Mouse (Mus musculus) adrenal gland, postnatal 10 days (tissue): ENCODE data around the gene Prm2. TPM values are rescaled to one million over a fixed set of nuclear protein-coding genes. Genes with fewer than 3 reads are reported as not detected.
"Not testable (repeated sequence)": the region's sequence is repeated elsewhere in the genome, so short reads cannot be mapped to it uniquely, and the experiment has no call there.

Experiments used
- DNase-seq: peaks from one replicate; pipeline ENCODE4 v3.0.0; 2021; ENCODE audit warnings: mixed read lengths
- total RNA-seq, 2 experiments: library from RNA; stranded (reverse); gene quantifications; 2 replicates each; pipeline ENCODE4 v1.2.3; 2021

Prm2 gene
- total RNA-seq, 2 experiments from 2014 or later = not detected

DNA sequence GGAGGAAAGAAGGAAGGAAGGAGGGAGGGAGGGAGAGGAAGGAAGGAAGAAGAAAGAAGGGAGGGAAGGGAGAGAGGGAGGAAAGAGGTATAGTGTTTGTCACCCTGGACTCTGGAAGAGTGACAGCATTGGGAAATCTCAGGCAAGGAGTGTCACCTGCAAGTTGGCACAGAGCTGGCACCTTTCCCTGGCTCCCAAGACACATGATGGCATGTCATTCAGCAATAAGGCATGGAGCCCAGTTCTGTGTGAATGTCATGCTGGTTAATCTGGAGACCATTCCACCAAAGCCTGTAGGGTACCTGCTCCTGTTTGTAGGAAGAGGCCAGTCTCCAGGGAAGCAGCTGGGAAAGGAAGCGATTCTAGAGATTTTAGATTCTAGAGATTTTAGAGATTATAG is 14.4 kb upstream of the Prm2 start:
- no peak for DNase-seq

DNA sequence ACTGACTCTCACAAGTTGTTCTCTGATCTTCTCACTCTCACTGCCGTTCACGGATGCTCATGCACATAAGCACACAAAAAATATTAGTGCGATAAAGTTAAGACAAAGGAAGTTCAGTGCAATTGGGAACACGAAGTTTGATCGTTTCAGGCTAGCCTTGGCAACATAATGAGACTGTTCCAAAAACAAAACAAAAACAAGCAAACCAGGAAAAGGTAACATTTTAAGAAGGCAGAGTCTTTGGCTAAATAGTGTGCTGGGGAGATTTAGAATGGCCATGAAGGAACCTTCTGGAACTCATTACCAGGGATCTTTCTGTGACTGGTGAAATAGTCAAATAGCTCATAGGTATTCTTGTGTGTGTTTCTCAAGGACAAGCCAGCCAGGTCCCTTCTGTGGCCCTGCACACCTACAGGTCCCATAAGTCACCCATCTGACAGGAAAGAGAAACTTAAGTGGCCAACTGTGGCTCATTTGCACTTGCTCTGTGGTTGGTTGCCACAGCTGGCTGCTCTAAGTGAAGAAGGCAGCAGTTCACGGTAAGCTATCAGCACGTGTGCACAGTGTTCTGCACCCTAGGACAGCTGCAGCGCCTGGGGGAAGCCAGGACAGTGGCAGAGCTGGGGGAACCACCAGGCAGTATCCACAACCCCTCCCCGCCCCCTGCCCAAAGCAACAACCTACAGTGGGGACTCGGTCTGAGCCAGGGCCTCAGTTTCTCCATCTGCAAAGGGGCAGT is 10.0 kb upstream of the Prm2 start, which contains the start of gene Prm1:
Gene Prm1 (minus strand): TSS at position 51 of the 739 bp plus-strand sequence.
- DNase-seq = no peak

DNA sequence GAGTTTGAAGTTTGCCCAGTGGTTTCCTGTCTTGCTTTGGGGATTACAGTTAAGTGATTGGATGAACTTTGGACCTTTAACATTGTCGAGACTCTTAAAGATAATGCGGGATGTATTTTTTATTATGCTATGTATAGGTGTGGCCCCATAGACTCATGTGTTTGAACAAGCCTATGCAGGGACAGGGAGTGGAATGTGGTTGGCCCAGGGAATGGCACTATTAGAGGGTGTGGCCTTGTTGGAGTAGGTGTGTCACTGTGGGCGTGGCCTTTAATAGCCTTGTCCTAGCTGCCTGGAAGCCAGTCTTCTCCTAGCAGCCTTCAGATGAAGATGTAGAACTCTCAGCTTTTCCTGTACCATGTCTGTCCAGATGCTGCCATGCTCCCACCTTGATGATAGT is 6.5 kb upstream of the Prm2 start:
- DNase-seq = not testable (repeated sequence)

DNA sequence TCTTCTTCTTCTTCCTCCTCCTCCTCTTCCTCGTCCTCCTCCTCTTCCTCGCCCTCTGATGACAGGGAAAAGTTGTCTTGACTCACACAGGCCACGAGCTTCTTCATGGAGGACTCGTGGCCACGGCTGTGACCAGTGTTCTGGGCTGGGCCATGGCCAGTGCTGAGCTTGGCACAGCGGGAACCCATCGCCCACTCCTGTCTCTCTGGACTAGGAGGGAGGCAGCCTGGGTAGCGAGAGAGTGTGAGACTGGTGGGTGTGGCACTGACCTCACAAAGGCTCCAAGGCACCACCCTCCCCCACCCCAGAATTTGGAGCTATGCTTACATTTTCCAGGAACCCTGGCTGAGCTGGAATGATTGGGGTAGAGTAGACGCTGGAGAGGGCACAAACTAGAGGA is 5.2 kb downstream of the Prm2 start, which contains the start of gene Prm3:
Gene Prm3 (minus strand): TSS at position 213 of the 400 bp plus-strand sequence.
- DNase-seq = no peak

DNA sequence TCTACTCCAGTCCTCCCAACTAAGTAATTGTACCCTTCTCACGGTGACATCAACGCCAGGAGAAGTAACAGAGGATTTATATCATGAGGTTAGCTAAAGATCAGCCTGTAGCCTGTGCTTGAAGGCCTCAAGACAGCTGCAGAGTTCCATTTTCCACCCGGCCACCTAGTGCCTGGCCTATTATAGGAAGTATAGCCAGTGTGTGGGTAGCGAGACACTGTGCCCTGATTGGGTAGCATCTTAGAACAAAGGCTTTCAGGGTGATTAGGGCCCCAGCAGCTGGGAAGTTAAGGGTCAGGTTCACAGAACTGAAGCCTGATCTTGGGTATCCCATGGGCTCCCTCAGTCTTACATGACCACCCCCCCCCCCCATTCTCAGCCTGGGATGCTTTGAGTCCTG is 7.1 kb downstream of the Prm2 start:
- no peak for DNase-seq

DNA sequence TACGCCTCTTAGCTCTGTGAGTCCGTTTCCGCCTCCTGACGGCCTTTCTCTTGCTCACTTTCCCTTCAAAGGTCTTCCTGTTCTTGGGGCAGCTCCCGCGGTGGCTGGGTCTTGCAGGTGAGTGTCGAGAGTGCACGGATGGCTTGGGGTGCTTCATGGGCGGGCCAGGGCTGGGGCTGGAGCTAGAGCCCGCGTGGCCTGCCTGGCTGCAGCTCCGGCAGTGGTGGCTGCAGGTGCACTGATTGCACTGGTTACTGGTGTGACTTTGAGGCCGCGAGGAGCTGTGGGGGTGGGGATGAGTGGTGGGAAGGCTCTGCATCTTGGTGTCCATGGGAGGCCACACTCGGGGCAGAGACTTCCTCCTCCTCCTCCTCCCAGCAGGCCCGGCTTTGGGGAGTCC is 7.7 kb downstream of the Prm2 start, which contains the start of gene Tnp2:
Gene Tnp2 (minus strand): TSS at position 390 of the 400 bp plus-strand sequence.
- DNase-seq = no peak

DNA sequence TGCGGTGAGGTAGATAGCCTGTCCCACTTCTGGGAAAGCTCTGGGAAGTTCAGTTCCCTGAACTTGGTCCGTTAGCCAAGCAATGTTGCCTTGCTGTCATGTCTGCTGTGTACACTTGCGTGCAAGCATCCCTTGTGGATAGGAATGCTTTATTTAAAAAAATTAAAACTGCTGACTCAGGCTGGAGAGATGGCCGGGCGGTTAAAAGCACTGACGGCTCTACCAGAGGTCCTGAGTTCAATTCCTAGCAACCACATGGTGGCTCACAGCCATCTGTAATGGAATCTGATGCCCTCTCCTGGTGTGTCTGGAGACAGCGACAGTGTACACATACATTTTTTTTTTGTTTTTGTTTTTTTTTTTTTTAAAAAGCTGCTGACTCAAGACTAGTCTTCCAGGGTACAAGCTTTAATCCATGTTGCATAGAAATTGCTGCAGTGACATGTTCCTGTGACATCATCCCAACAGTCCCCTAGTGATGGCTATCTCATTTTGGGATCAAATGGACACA is 8.3 kb downstream of the Prm2 start:
- no peak for DNase-seq

DNA sequence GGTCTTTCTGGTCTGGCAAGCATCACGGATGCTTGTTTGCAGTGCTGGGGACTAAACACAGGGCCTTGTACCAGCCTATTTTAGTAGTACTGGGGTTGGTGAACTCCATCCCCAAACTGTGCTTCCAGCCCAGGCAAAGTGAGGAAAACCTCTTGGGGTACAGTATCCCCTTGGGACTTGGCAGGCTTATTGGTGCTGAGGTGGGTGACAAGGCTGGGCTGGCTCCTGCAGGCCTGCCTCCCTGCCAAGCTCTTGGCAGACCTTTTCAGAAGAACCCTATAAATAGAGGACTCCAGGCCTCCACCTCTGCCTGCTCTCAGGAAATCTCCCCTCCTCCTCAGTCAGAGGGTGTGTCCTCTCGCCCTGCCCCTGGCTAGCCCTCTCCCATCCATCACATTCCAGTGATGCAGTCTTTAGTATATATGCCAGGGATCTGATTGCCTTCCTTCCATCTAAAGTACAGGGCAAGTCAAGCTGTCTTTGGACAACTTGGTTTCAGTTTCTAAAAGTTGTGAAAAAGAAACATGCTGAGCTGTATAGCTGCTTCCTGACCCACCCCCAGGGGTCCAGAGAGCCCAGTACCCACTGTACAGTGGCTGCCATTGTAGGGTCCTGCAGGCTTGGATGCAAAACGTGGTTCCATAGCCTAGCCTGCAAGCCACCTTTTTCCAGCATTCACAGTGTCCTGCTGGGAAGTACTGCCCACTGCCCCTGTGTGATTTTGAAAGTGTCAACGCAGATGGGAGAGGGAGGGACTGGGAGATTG is 9.0 kb downstream of the Prm2 start:
- no peak for DNase-seq

DNA sequence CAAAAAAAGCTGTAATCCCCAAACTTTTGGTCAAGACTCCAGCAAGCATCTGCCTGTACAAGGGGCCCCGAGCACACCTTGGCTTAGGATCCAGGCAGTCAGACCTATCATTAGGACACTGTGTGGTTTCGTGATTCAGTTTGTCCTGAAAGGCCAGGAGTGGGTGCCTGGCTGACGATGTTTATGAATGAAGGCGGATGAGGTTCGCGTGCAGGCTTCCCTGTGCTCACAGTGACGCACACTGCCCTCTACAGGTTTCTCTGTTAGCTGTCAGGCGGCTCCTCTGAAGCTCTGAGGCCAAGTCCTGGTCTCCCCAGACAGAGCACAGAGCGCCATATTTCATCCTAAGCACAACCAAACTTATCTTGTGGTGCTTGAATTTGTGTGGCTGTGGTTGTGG is 9.6 kb downstream of the Prm2 start:
- DNase-seq = peak; percentile 84

DNA sequence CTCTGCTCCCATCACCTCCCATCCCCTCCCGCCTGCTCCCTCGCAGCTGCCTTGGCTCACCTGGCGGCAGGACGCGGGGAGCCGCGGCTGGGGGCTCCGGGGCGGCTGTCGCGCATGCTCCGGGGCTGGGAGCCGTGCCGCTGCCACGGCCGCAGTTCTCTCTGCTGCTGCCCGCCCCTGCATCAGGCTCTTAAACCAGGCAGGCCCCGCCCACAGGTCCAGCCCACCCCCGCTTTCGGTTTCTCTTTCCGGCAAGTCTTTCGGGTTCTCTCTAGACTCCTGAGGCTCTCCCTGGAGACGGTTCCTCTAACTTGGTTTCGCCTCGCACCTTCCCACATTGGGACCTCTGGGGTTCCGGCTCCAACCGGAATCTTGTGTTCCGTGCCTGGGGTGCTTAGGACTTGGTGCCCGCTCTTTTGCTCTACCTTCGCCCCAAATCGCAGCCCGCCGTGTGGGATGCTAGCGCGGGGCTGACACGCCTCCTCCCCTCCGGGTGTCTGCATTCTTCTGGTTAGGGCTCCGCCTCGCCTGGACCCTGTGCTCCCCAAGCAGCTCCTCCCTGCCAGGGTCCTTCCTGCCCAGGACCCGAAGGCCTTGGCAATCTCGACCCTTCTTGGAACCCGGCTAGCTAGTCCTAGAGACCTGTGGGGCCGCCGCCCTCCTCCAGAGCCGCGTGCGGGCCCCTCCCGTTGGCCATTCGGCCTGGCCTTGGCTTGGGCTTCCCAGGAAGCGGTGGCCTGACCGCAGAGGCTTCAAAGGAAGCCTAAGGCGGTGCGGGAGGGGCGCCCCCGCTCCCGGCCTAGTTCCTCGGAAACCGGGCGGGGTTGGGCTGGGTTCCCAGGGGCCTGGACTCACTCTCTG is 10.3 kb downstream of the Prm2 start, which contains the start of gene Socs1:
Gene Socs1 (minus strand): TSS at position 166 of the 861 bp plus-strand sequence.
- peak; percentile 95 for DNase-seq

DNA sequence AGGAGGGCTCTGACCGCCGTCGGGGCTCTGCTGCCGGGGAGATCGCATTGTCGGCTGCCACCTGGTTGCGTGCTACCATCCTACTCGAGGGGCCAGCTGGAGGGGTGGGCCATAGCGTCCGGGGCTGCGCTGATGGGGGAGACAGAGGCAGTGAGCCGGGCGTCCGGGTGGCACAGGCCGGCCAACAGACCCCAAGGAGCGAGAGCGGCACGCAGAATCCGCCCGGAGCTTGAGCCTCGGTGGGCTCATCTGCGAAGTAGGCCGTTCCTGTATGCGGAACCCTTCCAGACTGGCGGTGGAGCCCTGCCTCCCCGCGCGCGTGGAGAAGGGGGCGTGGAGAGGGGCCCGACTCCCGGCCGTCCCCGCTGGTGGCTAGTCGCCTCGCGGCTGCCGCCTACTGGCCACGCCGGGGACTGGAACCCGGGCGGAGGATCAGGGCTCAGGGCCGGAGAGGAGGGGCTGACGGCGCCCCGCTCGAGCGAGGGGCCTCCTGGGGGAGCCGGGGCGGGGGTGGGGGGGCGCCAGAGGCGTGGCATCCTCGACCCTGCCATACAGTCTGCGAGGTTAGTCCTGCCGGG is 11.1 kb downstream of the Prm2 start:
- DNase-seq = peak; percentile 98

DNA sequence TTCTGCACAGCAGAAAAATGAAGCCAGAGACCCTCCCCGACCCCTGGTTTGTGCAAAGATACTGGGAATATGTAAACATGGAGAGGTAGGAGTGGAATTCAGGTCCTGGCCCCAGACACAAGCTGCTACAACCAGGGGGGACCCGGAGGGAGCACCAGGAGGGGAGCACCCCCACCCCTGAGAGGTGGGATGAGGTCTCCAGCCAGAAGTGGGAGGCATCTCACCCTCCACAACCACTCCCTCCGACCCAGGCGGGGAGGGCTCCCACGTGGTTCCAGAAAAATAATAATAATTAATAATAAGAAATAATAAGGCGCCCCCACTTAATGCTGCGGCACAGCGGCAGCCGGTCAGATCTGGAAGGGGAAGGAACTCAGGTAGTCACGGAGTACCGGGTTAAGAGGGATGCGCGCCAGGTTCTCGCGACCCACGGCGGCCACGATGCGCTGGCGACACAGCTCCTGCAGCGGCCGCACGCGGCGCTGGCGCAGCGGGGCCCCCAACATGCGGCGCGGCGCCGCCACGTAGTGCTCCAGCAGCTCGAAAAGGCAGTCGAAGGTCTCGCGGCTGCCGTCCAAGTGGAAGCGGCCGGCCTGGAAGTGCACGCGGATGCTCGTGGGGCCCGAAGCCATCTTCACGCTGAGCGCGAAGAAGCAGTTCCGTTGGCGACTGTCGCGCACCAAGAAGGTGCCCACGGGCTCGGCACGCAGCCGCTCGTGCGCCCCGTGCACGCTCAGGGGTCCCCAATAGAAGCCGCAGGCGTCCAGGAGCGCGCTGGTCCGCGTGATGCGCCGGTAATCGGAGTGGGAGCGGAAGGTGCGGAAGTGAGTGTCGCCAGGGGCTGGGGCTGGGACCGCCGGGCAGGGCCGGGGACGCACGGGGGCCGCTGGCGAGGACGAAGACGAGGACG is 11.8 kb downstream of the Prm2 start:
- peak; percentile 60 for DNase-seq

DNA sequence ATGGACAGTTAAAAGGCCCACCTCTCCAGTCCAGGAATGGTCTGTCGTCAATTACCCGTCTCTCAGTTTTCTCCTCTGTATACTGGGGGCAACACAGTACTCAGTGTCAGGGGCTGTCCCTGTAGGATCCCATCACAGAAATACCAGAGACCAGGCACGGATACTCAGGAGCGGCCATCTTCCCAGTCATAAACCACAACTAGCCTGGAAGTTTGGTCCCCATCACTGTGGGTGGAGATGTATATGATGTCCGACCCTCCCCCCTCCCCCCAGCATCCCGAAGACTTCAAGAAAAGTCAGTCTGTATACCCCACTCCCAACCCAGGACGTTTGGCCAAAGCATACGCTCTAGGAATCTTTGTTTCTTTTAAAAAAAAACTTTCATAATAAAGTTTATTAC is 12.5 kb downstream of the Prm2 start:
- DNase-seq = no peak

DNA sequence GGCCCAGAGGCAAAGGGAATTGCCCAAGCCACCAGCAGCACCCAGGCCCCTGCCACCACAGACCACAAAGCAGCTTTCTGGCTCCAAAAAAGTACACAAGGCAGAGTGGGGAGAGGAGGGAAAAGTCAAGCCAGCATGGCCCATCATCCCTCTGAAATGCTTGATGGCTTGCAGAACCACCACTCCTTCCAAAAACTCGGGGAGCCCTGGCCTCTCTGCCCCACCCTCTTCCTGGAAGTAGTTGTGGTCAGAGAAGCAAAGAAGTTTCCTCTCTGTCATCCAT is 12.8 kb downstream of the Prm2 start:
- no peak for DNase-seq

DNA sequence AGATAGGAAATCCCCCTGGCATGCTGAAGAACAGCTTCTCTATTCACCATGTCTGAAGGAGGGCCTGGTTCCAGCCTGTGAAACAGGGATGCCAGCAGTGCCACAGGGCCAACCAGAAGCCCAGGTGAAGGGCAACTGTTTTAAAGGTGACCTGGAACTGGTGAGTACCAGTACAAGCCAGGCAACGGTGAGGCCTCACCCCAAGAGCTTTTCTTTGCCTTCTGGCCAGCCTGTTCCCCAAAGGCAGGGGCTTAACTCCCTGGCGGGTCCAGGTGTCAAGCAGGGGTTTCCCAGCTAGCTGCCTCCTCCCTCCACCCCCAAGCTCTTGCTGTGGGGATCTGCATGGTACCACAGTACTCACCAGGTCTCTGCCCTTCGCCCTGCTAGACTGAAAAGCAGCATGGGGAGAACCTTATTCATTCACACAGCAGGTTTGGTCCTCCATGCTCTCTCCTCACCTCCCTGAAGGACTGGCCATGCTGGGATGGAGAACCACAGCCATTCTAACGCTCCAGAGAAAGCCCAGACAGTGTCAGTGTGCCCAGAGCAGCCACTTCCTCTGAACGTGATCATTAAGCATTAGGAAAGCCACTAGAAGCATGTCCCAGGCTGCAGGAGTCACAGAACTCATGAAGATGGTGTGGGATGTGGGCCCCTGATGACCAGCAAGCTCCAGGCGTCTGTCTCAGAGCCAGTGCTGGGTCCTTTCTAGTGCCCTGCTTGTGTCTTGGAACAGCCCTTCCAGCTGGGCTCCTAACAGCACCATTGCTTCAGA is 13.4 kb downstream of the Prm2 start:
- DNase-seq = no peak

DNA sequence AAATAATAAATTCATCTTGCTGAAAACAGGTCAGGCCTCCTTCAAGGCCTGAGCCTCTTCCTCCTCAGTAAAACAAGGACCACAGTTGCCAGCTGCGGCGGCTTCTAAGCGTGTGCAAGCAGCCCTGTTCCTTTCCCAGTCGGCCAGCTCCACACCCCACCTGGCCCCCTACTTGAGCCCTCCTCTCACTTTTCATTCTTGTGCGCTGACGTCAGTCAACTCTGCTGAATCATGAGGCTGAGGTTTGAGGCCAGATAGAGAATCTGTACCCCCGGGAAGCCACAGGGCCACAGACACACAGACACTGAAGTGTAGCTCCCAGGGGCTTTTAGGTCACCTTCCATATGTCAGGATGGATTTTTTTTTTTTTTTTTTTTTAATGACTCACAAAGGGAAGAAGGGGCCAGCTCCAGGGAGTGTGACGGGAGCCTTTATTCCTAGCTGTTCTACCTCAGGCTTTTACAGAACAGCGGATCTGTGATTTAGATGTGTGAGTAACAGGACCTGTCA is 14.0 kb downstream of the Prm2 start:
- DNase-seq = no peak

DNA sequence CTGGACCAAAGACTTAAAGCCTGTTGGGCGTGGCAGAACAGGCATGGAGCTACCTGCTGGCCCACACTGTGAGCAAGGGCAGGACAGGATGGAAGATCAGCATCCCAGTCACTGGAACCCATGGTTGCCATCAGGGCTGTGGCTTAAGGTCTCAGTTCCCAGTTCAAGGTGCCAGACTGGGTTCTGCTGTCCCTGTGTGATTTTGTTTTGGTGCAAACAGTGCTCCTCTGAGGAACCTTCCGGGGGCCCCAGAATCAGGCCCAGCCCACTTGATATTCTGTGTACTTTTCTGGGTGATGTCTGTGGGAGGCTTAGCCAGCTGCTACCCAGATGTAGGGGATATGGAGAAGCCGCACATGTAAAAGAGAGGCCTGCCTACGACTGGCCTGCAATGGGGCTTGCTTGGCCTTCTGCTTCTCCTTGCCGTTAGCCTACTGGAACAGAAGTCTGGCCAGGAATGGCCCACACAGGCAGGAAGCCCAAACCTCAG is 15.3 kb downstream of the Prm2 start:
- DNase-seq = no peak

DNA sequence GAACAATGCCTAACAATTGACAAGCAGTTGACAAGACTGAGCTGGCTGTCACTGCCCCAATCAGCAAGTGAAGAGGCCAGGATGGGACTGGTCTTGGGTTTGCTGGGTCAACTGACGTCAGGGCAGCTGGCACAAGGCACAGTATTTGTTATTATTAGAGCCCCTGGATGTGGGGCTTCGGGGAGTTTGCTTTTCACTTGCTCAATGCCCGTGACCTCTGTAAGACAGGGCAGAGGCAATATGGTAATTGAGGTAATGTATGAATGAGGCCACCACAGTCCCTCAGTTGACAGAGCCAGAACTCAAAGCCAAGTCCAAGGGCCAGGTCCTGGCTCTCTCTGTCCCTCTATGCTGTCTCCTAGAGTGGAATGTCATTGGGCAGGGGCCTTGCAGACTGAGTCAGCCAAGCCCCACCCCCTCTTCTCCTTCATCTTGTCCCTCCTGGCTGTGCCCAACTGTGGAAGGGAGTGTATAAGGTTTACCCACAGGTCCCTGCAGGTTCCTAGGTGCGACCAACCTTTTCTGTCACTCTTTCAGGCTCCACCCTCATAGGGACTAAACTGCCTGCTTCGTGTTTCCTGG is 18.3 kb downstream of the Prm2 start:
- DNase-seq = peak; percentile 50

DNA sequence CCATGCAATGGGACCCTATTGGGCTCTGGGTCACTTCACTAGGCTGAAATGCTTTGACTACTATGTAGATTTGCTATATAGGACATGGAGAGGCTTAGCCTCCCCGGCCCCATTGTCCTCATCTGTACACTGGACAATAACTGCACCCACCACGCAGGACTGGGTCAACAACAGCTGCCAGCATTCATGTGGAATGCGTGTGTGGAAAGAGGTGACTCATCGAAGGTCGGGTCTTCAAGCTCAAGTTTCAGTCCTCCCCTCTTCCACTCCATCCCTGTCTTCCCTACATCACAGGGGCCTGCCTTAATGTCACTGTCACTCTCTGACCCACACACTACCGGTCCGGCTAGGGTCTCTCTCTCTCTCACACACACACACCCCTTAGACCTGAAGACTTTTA is 19.6 kb downstream of the Prm2 start:
- peak; percentile 43 for DNase-seq
